Mouse (Mus musculus): ENCODE results near the gene Cfap100.

Cfap100 gene

DNA sequence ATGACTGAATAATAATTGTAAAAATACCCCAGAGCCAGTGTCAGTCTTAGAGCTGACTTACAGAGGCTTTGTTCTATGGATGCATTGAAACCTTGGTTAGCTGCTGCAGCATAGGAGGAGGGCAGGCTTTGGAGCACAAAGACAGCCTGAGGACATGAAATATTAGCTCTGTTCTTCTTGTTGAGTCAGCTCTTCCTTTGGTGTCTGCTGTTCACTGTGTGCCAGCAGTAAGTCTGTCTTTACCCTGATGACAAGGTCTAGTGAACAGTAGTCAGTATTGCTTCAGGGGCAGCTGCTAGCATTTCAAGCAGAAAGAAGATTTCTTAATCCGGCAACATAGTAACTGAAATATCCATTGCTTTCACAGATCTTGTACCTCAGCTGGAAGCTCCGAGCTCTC is 47.1 kb downstream of the Cfap100 start:
- in situ Hi-C loops (cut with MseI, MboI), result no loop called here

DNA sequence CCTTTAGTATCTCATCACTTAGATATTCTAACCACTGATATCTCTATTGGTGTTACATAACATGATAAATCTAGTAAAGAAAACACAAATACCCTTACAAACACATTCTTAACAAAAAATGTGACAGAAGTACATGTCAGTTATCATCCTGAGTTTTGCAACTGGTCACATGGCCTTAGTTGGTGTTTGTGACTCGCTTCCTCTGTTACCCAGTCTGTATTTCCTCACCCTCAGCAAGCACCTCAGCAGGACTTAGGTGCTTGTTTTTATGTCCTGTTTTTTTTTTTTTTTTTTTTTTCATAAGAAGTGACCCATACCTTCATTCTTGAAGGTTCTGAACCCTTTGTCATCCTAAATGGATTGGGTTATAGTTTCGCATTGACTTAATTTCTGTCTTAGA is 50.9 kb downstream of the Cfap100 start:
- in situ Hi-C loops (cut with MseI, MboI), result no loop called here

DNA sequence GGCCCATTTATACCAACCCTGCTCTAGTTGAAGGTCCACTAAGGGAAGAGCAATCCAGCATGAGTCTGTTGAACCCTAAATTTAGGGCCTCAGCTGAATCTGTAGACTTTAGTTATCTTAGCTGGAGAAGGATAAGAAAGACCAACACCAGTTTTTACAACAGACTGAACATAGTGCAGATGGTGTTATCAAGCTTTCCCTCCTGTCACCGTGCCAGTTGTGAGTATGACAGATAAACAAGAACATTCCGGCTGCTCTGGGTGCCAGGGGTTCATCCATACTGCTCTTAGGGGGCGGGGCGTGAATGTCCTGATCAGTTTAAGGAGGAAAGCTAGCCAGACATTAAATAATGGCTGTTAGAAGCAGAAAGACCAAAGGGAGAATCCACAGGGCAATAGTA is 54.0 kb downstream of the Cfap100 start:
- in situ Hi-C loops (cut with MseI, MboI), result no loop called here

DNA sequence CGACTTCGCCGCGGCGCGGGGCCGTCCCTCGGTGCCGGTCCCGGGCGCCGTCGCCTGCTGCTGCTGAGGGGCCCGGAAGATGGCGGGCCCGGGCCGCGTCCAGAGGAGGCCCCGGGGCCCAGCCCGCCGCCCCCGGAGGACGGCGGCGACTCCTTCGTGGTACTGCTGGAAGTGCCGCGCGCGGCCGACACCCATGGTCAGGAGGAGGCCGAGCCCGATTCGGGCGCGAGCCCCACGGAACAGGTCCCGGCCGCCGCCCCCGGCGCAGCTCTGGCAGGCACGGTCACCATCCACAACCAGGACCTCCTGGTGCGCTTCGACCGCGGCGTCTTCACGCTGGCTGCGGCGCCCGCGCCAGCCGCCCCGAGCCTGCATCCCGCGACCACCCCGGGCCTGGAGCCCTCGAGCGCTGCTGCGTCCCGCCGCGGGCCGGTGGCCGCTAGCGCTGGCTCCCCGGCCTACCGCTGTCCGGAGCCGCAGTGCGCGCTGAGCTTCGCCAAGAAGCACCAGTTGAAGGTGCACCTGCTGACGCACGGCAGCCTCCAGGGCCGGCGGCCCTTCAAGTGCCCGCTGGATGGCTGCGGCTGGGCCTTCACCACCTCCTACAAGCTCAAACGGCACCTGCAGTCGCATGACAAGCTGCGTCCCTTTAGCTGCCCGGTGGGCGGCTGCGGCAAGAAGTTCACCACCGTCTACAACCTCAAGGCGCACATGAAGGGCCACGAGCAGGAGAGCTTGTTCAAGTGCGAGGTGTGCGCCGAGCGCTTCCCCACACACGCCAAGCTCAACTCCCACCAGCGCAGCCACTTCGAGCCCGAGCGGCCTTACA is 58.7 kb downstream of the Cfap100 start:
- in situ Hi-C loops (cut with MseI, MboI), result no loop called here

DNA sequence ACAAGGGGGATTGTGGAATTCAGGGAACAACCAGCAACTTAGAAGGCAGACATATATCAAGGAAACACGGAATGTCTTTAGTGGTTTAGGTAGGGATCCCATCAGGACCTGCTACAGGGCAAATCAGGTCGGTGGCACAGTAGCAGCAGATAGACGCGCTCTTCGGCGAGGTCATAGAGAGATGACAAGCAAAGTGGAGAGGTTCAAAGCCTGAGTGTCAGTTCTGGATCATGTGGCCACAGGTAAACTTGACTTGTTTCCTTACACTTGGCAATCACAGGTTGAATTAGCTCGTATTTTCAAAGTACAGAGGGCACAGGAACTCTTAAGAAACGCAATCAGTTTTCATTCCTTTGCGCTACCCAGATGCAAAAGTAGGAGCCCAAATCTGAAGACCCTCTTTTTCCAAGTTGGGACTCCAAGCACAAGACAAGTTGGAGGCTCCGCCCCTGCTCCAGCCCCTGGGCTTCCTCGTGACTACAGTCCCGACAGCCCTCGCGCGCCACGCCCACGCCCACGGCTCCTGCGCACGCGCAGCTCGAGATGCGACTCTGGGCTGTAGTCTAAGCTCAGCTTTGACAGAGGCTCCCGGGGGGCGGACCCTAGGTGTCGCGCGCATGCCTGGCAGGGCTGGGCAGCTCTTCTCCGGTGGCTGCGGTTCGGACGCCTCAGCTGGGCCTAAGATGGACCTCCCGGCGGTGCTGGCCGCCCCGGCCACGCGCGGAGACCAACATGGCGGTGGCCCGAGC is 59.4 kb downstream of the Cfap100 start, which contains the start of gene Zxdc:
Zxdc (plus strand) TSS at position 517 of the 749 bp plus-strand sequence.
- in situ Hi-C loops (cut with MseI, MboI), result no loop called here

DNA sequence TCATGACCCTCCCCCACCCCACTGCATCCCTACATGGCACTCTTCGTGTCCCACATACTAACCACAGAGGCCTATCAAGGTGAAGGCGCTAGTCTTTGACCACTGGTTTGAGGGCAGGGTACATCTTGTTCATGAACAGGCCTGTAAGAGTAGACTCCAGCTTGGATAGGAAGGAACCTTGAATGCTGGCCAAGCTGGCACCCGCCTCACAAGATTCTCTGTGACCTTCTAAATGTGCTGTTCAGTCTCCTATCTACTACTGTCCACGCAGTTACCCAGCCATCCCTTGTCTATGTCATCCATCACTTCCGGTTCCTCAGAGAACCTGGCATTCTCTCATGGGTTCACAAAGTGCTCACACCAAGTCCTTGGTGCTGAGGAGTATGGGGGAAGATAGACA is 65.3 kb downstream of the Cfap100 start:
- in situ Hi-C loops (cut with MseI, MboI), result no loop called here

DNA sequence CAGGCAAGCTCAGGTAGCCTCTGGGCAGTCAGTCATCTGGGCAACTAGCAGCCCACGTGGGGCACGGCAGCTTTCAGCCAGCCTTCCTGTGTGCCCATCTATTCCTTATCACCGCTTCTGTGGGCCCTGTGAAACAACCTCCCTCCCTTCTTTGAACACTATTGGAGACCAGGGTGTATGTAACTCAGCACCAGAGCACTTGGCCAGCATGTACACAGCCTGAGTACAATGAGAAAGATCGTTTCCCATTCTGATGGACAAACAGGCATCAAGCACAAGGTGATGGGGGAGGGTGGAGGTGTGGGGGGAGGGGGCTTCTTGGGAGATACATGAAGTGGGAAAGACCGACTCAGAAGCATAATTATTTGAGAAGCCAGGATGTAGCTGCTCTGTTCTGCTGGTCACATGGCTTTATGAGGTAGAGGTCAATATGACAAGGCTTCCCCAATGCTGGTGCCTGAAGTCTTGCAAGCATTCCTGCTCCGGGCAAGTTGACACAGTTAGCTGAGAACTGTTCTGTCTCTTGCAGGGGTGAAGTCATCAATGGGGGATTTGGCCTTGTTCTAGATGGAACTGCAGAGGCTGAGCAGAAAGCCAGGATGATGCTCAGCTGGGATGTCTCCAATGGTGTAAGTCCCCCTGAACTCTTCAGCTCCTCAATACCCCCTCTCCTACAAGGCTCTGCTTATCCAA is 67.5 kb downstream of the Cfap100 start:
- in situ Hi-C loops (cut with MseI, MboI), result no loop called here

DNA sequence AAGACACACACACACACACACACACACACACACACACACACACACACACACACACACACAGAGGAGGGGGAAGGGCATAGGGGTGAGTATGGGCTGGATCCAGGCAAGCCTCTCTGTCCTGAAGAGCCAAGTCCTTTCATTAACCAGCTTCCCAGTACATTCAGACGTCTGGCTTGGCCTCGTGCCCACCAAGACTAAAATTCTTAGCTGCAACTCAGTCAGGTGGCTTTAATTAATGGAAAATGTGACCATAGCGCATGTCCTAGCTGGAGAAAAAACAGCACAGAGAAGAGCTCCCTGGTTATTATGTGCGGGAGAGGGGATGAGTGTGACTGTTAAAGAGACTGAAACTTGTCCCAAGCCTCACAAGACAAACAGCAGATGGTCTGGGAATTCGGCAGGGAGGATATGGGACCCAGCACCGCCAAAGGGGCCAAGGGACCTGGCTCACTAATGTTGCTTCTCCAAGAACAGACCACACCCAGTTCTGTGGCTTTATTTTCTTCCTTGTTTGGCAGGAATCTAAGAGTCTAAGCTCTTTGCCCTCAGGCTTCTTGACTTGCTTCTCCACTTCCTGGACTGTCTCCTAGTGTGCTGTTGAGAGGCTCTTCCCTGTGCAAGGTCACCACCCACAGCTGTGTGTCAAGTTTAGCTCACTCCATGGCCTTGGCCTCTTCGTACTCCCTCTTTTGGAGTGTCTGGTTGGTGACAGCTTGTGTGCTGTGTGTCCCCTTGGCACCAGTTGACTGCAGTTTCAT is 68.4 kb downstream of the Cfap100 start:
- in situ Hi-C loops (cut with MseI, MboI), result no loop called here

DNA sequence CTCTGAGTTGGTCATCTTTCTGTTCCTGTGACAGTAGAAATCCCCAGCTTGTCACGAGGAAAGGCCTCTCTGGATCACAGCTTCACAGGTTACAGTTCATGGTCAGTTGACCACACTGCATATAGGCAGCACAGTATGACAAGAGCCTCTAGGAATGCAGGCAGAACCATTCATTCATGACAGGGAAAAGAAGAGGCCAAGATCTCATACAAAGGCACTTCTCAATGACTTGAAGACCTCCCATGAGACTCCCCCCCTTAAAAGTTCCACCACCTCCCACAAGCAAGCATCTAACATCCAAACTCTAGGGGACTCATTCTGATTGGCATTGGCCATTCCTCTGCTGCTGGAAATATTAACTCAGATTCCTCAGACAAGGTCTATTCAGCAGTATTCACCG is 69.2 kb downstream of the Cfap100 start:
- in situ Hi-C loops (cut with MseI, MboI), result no loop called here

DNA sequence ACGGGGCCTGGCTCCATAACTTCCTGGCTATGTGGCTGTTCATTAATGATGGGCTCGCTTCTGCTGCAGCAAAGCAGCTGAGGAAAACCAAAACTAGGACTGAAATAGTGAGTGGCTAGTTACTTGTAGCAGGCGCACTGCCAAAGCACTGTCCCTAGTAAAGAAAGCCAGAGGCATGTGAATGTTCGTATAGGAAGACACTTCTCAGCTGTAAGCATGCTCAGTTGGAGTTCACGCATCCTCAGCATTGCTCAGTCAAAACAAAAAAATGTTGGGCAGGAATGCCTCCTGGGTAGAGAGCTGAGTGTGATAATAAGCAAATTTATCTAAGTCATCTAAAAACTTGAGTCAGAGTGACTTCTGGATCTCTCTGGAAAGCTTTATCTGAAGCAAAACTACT is 70.5 kb downstream of the Cfap100 start:
- in situ Hi-C loops (cut with MseI, MboI), result no loop called here
